Mouse (Mus musculus): ENCODE measurements at regions not wholly inside any gene's neighbourhood (a gene's known extent, or its start where the extent isn't known, plus 50 kb on each side); places are given as distances from the start of the nearest gene placed in this dataset.
A peak's percentile ranks its signal among the peaks of the same experiment; 100 is the strongest.

DNA sequence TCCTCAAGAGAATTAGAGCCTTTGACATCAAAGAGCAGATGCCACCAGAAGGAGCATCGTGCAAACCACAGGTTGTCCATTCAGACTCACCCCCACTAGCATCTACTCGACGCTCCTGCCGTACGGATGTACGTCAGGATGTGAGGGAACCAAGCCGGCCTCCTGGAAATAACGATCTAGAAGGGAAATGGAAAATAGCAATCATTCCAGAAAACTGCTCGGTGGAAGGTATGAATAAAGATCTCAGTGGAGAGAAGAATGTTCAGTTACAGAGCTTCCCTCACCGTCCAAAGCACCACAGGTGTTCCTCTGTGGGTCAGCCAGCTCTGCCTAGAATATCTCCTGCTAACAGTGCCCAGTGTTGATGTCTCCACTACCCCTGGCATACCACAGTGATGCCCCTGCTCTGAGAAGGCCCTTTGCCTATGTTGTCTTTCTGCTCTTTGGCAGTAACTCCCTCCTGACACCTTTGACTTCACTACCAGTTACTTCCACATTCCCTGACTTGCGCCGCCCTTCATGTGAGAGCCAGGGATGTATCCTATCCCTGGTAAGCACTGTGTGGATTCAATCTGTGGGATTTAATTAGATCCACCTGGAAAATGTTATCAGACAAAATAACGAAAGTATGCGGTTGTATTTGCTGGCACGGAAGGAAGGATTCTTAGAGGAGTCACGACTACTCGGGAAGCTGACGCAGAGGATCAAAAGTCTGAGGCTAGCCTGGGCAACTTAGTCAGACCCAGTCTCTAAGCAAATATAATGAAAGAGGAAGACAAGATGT lies 152.4 kb upstream of the Irf2bp2 start:
- DNase-seq (ENCODE audit: low spot score in 2 of 2) = no peak

DNA sequence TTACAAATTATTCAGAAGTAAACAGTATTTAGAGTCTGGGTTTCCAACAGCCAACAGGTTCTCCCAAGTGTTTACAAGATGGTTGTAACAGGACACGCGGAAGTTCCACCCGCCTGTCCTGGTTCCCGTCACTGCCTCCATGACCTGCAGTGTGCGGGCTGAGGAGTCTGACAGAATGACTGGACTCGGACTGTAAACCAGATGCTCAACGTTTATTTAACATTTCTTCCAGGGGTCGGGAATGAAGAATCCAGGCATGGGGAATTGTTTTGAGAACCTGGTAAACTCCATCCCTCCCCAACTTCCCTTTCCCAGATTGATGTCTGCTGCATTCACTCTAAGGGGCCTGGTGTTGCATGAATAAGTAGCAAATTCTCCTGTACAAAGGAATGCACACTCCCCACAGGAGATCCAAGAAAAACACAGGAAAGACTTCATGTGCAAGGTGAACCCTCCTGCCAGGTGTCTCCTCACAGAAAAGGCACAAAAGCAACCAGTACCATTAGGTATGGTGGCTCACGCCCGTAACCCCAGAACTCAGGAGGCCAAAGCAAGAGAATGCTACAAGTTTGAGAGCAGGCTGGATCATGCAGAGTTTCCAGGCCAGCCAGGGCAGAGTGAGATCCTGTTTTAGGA lies 151.1 kb upstream of the Irf2bp2 start:
- no peak for DNase-seq (ENCODE audit: low spot score in 2 of 2)

- peak; percentile 38 to 42 for DNase-seq (ENCODE audit: low spot score in 2 of 2)
Measured at GRCm38 (mm10) chr8:126743296-126743695, 149.5 kb upstream of the Irf2bp2 start.

GRCm38 (mm10) chr8:126742081-126742480 lies 148.3 kb upstream of the Irf2bp2 start:
- no peak for DNase-seq (ENCODE audit: low spot score in 2 of 2)

DNA sequence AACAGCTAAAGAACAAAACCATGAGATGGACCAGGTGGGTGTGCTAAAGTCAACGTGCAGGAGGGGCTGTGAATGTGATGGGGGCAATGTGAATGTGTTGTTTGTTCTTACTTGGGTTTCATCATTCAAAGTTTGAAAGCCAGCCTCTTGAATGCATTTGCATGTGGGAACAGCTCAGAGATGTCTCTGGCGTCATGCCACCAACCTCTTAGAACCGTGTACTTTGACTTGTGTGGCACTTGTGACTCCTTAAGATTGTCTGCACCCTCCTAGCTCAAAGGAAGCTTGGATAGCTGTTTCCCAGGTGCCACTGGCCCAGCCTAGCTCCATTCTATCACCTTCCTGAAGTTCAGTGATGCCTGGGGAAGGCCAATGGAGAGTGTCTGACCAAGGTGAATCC lies 147.2 kb upstream of the Irf2bp2 start:
- DNase-seq (ENCODE audit: low spot score in 2 of 2) = no peak

GRCm38 (mm10) chr8:126739768-126740167 lies 146.0 kb upstream of the Irf2bp2 start:
- no peak for DNase-seq (ENCODE audit: low spot score in 2 of 2)

GRCm38 (mm10) chr8:126737032-126737431 lies 143.2 kb upstream of the Irf2bp2 start:
- no peak for DNase-seq (ENCODE audit: low spot score in 2 of 2)

- peak; percentile 57 for DNase-seq (ENCODE audit: low spot score in 2 of 2)
Measured at GRCm38 (mm10) chr8:126736441-126736962, 142.7 kb upstream of the Irf2bp2 start.

GRCm38 (mm10) chr8:126735488-126736440 lies 142.0 kb upstream of the Irf2bp2 start:
- DNase-seq (ENCODE audit: low spot score in 2 of 2) = peak; percentile 76 to 88

GRCm38 (mm10) chr8:126734743-126735487 lies 141.1 kb upstream of the Irf2bp2 start:
- DNase-seq (ENCODE audit: low spot score in 2 of 2) = no peak

- no peak for DNase-seq (ENCODE audit: low spot score in 2 of 2)
Measured at GRCm38 (mm10) chr8:126733779-126734178, 140.0 kb upstream of the Irf2bp2 start.

DNA sequence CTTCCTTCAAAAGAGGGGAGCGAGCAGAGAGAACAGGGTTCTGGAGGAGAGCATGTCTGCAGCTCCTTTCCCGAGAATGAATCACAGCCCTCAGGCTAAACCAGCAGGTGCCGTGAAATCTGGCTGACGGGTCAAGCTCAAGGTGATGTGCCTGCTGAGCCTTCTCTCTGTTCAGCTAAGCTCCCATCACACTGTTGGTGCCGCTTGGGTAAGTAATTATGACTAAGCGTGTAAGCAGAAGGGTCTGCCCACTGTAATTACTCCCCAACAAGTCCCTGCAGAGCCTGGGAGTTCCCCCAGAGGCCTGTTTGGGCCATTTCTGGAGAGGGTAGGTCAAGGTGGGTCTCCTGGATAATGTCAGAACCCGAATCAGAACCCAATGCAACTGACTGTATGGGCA lies 139.5 kb upstream of the Irf2bp2 start:
- no peak for DNase-seq (ENCODE audit: low spot score in 2 of 2)

GRCm38 (mm10) chr8:126730017-126730631 lies 136.3 kb upstream of the Irf2bp2 start:
- no peak for DNase-seq (ENCODE audit: low spot score in 2 of 2)

DNA sequence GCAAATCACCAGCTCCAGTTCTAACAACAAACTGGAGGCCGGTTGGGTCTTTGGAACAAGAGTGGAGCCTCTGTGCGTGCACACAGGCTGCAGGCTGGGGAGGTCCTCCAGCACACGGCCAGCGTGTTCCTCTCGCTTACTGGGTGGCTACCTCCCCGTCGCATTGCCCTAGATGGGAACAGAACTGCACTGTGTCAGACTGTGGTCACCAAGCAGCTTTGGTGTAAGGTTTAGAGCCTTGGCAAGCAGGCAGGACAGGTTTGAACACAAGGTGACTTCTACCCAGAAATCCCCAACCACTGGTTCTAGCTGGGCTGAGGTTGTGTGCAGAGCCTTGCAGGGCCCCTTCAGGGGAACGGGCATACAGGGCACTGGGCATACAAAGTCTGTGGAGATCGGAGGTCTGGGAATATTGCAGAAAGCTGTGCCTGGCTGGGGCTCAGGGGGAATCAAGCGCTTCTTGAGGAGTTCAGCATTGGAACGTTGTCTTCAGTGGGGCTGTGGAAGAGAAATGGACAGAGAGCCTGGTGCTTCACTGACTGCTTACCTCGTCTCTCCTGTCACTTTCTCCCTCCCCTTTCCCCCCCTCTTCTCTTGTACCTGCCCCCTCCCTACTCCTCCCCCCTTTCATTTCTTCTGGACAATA lies 135.3 kb upstream of the Irf2bp2 start:
- DNase-seq (ENCODE audit: low spot score in 2 of 2) = no peak

DNA sequence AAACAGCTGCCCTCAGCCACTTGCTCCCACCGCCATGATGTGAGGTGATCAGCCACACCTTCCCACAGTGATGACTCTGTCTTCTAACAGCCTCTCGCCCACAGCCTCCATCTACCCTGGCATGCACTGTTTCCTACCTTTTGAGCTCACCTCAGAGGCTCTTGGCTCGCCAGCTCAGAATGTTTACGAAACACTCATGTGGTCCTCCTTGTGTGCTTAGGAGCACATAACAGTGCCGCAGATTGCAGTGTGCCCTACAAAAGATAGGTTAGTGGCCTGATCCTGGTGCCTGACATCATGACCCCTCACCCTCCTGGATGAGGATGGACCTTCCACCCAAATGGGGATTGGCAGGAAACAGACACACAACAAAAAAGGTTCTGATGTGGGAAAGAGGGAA lies 134.3 kb upstream of the Irf2bp2 start:
- no peak for DNase-seq (ENCODE audit: low spot score in 2 of 2)

DNA sequence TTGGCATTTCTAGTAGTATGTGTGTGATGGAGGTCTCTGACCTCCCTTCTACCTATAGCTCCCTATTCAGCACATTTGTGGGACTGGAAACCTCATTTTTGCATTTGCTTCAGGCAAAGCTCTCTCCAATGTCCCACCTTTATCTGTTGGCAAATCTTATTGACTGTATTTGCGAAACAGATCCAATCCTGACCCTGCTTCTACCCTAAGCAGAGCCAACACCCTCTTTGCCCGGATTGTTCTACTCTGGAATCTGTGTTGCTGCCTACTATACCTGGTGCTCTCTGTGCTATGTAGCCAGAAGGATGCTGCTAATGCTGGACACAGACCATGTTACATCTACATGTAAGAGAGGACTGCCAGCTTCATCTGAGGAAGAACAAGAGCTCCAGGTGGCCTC lies 133.3 kb upstream of the Irf2bp2 start:
- no peak for DNase-seq (ENCODE audit: low spot score in 2 of 2)

- no peak for DNase-seq (ENCODE audit: low spot score in 2 of 2)
Measured at GRCm38 (mm10) chr8:126723259-126724122, 129.7 kb upstream of the Irf2bp2 start.

DNA sequence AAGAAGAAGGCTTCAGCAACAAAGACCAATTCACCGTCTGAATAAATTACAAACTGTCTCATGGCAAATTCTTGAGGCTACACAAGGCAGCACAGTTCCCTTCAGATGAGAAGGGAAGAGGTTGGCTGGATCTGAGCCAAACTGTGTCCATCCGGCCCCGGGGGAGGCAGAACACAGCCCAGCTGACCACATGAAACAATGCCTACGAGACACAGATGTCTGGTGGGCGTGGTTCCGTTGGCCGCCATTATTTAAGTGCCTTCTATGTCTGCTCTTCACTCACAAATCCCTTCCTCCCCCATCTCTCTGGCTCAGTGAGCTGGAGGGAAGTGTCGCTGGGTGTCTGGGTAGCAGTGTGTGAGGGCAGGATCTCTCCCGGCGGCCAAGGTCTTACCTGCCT lies 127.8 kb upstream of the Irf2bp2 start:
- DNase-seq (ENCODE audit: low spot score in 2 of 2) = peak in 1 of 2 experiments; percentile 21

All from layer of hippocampus, adult 8-10 months (tissue).